Mouse (Mus musculus) lung, postnatal 0 days (tissue): ENCODE data around the gene Nphs1. TPM values are rescaled to one million over a fixed set of nuclear protein-coding genes. Genes with fewer than 3 reads are reported as not detected.
A peak's percentile ranks its signal among the peaks of the same experiment; 100 is the strongest.

Source experiments
- ATAC-seq: fragments of 200-750 bp; cut with Nextera tagmentation; 2 replicates; pipeline ENCODE4 v1.8.0; 2017; ENCODE audit warnings: moderate library complexity
- DNase-seq: peaks from one replicate; pipeline ENCODE4 v3.0.0-alpha.2; 2016; ENCODE audit warnings: low spot score
- H3K27ac ChIP-seq: fragments of 300-500 bp; sonication (generic); 2 replicates; pipeline ENCODE4 v1.5.1; 2014; ENCODE audit warnings: antibody characterized with exemption, mild to moderate bottlenecking, low read length, mixed read lengths
- H3K27me3 ChIP-seq: fragments of 300-500 bp; sonication (generic); replicated peaks from 2 replicates; pipeline ENCODE4 v1.6.1; 2014; ENCODE audit warnings: low read length, mixed read lengths; ENCODE audit not compliant: insufficient read depth
- H3K36me3 ChIP-seq: fragments of 300-500 bp; sonication (generic); 2 replicates; pipeline ENCODE4 v1.6.1; 2014; ENCODE audit warnings: low read length, mixed read lengths; ENCODE audit not compliant: insufficient read depth
- H3K4me1 ChIP-seq: fragments of 300-500 bp; sonication (generic); 2 replicates; pipeline ENCODE4 v1.6.1; 2014; ENCODE audit warnings: antibody characterized with exemption, low read depth, low read length, mixed read lengths; ENCODE audit not compliant: insufficient read depth
- H3K4me2 ChIP-seq: fragments of 300-500 bp; sonication (generic); replicated peaks from 2 replicates; pipeline ENCODE4 v1.6.1; 2014; ENCODE audit warnings: low read depth, mild to moderate bottlenecking, low read length, moderate library complexity, mixed read lengths
- H3K4me3 ChIP-seq: fragments of 300-500 bp; sonication (generic); 2 replicates; pipeline ENCODE4 v1.5.1; 2014; ENCODE audit warnings: low read depth, low read length
- H3K9ac ChIP-seq: fragments of 300-500 bp; sonication (generic); replicated peaks from 2 replicates; pipeline ENCODE4 v1.6.1; 2014; ENCODE audit warnings: low read depth, mild to moderate bottlenecking
- H3K9me3 ChIP-seq: fragments of 300-500 bp; sonication (generic); 2 replicates; pipeline ENCODE4 v1.6.1; 2016; ENCODE audit warnings: low read length, mixed read lengths
- CTCF ChIP-seq: IDR thresholded peaks from 2 replicates; pipeline ENCODE4 v1.5.1; 2016; ENCODE audit warnings: antibody characterized with exemption, mild to moderate bottlenecking
- EP300 ChIP-seq: IDR thresholded peaks from 2 replicates; pipeline ENCODE4 v1.6.1; 2016; ENCODE audit warnings: antibody characterized with exemption, mild to moderate bottlenecking, control low read depth
- WGBS: fragments of 180-500 bp; shearing (Covaris S2); extraction: QIAGEN DNeasy Blood & Tissue Kit; methylation state at CpG from one replicate; pipeline ENCODE4 v1.1.7; 2014; 5-methylcytosine and 5-hydroxymethylcytosine counted together
- polyA plus RNA-seq: library from polyadenylated mRNA; unstranded; fragments of >200 nt; fragmentation: Nextera tagmentation; extraction: Ambion mirVana; gene quantifications from 2 replicates; pipeline ENCODE4 v1.2.1, GENCODE M21; 2015

The Nphs1 gene
- polyA plus RNA-seq, 1 experiment from 2014 or later, result 0.12 TPM

DNA sequence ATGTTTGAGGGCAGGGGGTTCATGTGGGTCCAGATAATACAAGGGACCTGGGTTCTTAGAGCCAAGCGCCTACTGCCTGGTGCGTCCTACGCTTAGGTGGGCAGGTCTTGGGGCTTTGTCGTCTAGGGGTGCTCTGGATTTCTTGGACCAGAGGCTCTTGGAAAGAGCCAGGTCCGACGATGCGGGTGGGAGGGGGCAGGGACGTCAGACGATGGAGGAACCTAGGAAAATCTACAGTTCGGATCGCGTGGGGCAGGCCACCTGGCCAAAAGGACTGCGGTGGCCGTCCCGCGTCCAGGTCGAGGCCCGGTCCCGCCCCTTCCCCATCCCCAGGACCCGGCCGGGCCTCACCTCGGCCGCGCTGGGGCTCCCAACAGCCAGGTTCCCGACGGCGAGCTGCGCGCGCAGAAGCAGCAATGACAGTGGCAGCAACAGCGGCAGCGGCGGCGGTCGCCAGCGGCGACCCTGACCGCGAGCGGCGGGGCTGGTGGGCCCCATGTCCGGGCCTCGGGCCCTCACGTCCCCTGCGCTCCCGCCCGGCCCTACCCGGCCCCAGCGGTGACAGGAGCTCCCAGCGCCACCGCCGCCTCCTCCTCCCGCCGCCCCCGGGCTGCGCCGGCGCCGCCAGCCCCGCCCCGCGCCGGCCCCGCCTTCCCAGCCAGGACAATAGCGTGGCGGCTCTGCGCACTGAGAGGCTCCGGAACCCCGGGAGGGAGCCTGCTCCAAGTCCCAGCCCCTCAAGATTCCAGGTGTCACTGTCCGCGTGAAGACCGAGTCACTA, 13.0 kb upstream of the Nphs1 start, which contains the start of gene Aplp1:
Aplp1 (minus strand) TSS at position 565 of the 781 bp plus-strand sequence.
- ATAC-seq (peak; percentile 76), DNase-seq (peak; percentile 26)
- Histone ChIP-seq H3K4me1 (no peaks in the 10 kb centered on the region), H3K27ac (no peak within 1 kb of the TSS), H3K27me3 (no peaks in the 10 kb centered on the region), H3K4me2 (peak within 1 kb of the TSS; percentile 88), H3K9me3 (no peaks in the 10 kb centered on the region), H3K36me3 (no peaks in the 10 kb centered on the region), H3K9ac (0 out of 2 replicates have a peak within 1 kb of the TSS, but pooled peaks have one; percentile 12), H3K4me3 (peak within 1 kb of the TSS; percentile 55)
- TF ChIP-seq EP300 (no peak), CTCF (no peak)
- WGBS, result 3% methylated on average over 34 of the region's 72 CpGs

GRCm38 (mm10) chr7:30450241-30450640, 7.9 kb upstream of the Nphs1 start:
- peaks cover 19% of the 10 kb centered on the region; the same call in 1 of the 2 replicates for H3K27me3 ChIP-seq
- TF ChIP-seq EP300, result no peak
- no peak for TF ChIP-seq CTCF
- WGBS, result 66% methylated on average over 7 of the region's 7 CpGs
- H3K36me3 ChIP-seq, result no peaks in the 10 kb centered on the region
- H3K9ac ChIP-seq, result no peak overlapping the region
- H3K4me1 ChIP-seq, result no peaks in the 10 kb centered on the region
- DNase-seq (no peak), ATAC-seq (no peak)
- no peaks in the 10 kb centered on the region for H3K9me3 ChIP-seq
- no peak overlapping the region for H3K4me2 ChIP-seq
- H3K4me3 ChIP-seq, result no peak overlapping the region
- H3K27ac ChIP-seq, result no peak overlapping the region

DNA sequence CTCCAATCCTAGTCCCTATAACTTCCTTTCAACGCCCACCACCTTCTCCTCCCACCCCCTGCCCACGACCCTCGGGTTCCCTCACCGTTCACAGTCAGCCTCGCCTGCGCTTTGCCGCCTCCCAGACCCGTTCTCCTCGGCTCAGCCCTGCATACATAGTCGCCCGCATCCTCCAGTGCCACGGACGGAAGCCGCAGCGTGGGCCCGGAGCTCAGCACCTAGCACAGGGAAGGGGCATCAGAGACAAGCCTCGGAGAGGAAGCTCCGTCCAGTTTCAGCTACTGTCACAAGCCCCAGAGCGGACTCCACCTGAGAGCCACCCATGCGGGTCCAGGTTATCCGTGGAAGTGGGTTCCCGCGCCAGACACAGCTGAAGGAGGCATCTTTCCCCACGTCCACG, 4.8 kb upstream of the Nphs1 start:
- no peaks in the 10 kb centered on the region for H3K9me3 ChIP-seq
- H3K4me3 ChIP-seq, result no peak overlapping the region
- no peaks in the 10 kb centered on the region for H3K36me3 ChIP-seq
- H3K4me1 ChIP-seq, result no peaks in the 10 kb centered on the region
- H3K4me2 ChIP-seq, result no peak overlapping the region
- TF ChIP-seq EP300 (no peak), CTCF (no peak)
- DNase-seq (no peak), ATAC-seq (no peak)
- H3K27ac ChIP-seq, result no peak overlapping the region
- H3K27me3 ChIP-seq, result peaks cover 41% of the 10 kb centered on the region
- H3K9ac ChIP-seq, result no peak overlapping the region
- 13% methylated on average over 25 of the region's 25 CpGs for WGBS

DNA sequence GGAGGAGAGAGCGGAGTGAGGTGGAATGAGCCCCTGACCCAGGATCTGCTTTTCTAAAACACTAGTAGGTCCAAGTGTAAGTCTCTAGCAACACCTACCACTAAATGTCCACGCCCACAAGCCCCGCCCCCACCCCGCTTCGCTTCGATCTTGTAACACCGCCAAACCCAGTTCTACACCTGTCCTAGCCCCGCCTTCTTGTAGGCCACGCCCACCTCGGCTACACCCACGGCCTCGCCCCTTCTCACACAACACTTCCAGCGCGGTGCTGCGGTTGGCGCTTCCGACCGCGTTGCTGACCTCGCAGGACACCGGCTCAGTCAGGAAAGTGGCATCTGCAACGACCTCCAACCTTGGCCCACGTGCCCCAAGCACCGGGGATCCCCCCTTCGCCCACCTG, 4.3 kb upstream of the Nphs1 start:
- H3K4me1 ChIP-seq, result no peaks in the 10 kb centered on the region
- H3K36me3 ChIP-seq, result no peaks in the 10 kb centered on the region
- peak; percentile 55 for ATAC-seq
- no peaks in the 10 kb centered on the region for H3K9me3 ChIP-seq
- DNase-seq, result peak; percentile 38
- no peak overlapping the region for H3K4me2 ChIP-seq
- no peak overlapping the region for H3K27ac ChIP-seq
- H3K9ac ChIP-seq, result no peak overlapping the region
- no peak for TF ChIP-seq EP300
- no peak for TF ChIP-seq CTCF
- H3K27me3 ChIP-seq, result peaks cover 43% of the 10 kb centered on the region
- 2% methylated on average over 25 of the region's 25 CpGs for WGBS
- no peak overlapping the region; the same call in 1 of the 2 replicates for H3K4me3 ChIP-seq

- Histone ChIP-seq H3K27me3 (peaks cover 44% of the 10 kb centered on the region), H3K4me3 (no peak overlapping the region), H3K4me1 (no peaks in the 10 kb centered on the region), H3K27ac (no peak overlapping the region), H3K4me2 (no peak overlapping the region), H3K36me3 (no peaks in the 10 kb centered on the region), H3K9ac (no peak overlapping the region), H3K9me3 (no peaks in the 10 kb centered on the region)
- WGBS, result 12% methylated on average over 6 of the region's 6 CpGs
- TF ChIP-seq CTCF (no peak), EP300 (no peak)
- DNase-seq (no peak), ATAC-seq (no peak)
These were observed 3.9 kb upstream of the Nphs1 start for GRCm38 (mm10) chr7:30454259-30454658.

- Histone ChIP-seq H3K27ac (no peak overlapping the region), H3K4me3 (no peak overlapping the region), H3K4me1 (no peaks in the 10 kb centered on the region), H3K9ac (no peak overlapping the region), H3K9me3 (no peaks in the 10 kb centered on the region), H3K36me3 (no peaks in the 10 kb centered on the region), H3K27me3 (peaks cover 44% of the 10 kb centered on the region), H3K4me2 (no peak overlapping the region)
- no peak for ATAC-seq
- no peak for TF ChIP-seq EP300
- no peak for TF ChIP-seq CTCF
- no peak for DNase-seq
- WGBS, result 2% methylated on average over 9 of the region's 9 CpGs
These were observed 1.6 kb upstream of the Nphs1 start for GRCm38 (mm10) chr7:30456487-30456886.
